Mouse (Mus musculus) cerebellum, adult 2 months (tissue): Measurements from ENCODE around the gene Sec24b. TPM values are rescaled to one million over a fixed set of nuclear protein-coding genes. Genes with fewer than 3 reads are reported as not detected.

ENCODE experiments used
- DNase-seq, 2 experiments: peaks; one replicate each; pipeline ENCODE4 v3.0.0; 2021
- H3K27ac ChIP-seq: fragments of 200-500 bp; 2 replicates; pipeline ENCODE4 v1.5.1; 2012; ENCODE audit warnings: low read length, control low read depth, inconsistent platforms; ENCODE audit not compliant: insufficient read depth
- H3K27me3 ChIP-seq: fragments of 200-500 bp; 2 replicates; pipeline ENCODE4 v1.6.1; 2012; ENCODE audit warnings: inconsistent platforms, mild to moderate bottlenecking, low read length, moderate library complexity; ENCODE audit not compliant: control insufficient read depth, insufficient read depth
- H3K4me1 ChIP-seq: fragments of 200-500 bp; 2 replicates; pipeline ENCODE4 v1.6.1; 2011; ENCODE audit warnings: low read length; ENCODE audit not compliant: control insufficient read depth, insufficient read depth
- H3K4me3 ChIP-seq: fragments of 200-500 bp; replicated peaks from 2 replicates; pipeline ENCODE3; 2011; ENCODE audit warnings: mild to moderate bottlenecking, low read depth, low read length, control low read depth; ENCODE audit not compliant: insufficient read depth
- CTCF ChIP-seq: fragments of 200-500 bp; IDR thresholded peaks from 2 replicates; pipeline ENCODE4 v1.5.1; 2011; ENCODE audit warnings: low read depth, mild to moderate bottlenecking, control low read depth, low read length, moderate library complexity, borderline replicate concordance; ENCODE audit not compliant: insufficient read depth
- POLR2A ChIP-seq: fragments of 200-500 bp; IDR thresholded peaks from 2 replicates; pipeline ENCODE4 v1.6.1; 2011; ENCODE audit warnings: low read length, control low read depth, borderline replicate concordance; ENCODE audit not compliant: insufficient read depth
- WGBS: fragments of 180-500 bp; shearing (Covaris S2); methylation state at CpG from one replicate; pipeline ENCODE4 v1.1.7; 2018; 5-methylcytosine and 5-hydroxymethylcytosine counted together
- polyA plus RNA-seq: library from polyadenylated mRNA; depleted of rRNA; stranded (reverse); fragments of >200 nt; gene quantifications from 2 replicates; pipeline ENCODE4 v1.2.3, GENCODE M21; 2012

Sec24b gene
- polyA plus RNA-seq, 1 experiment, result 65.8 TPM

DNA sequence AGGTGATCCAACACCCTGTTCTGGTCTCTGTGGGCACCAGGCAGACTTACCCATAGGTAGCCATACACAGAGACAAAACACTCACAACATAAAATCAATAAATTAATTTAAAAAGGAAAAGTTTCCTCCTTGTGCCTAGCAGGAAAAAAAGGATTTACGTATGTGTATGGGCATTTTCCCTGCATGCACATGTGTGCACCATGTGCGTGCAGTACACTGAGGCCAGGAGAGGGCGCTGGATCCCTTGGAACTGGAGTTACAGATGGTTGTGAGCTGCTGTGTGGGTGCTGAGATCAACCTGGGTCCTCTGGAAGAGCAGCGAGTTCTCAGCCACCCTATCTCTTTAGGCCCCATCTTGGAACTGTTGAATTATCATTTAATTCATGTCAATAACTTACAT lies 76.0 kb downstream of the Sec24b start:
- 89% methylated on average over 4 of the region's 4 CpGs for WGBS
- Histone ChIP-seq H3K27ac (no peak overlapping the region), H3K4me3 (no peak overlapping the region), H3K4me1 (no peaks in the 10 kb centered on the region), H3K27me3 (no peaks in the 10 kb centered on the region)
- DNase-seq, result no peak
- no peak for TF ChIP-seq POLR2A
- no peak for TF ChIP-seq CTCF

DNA sequence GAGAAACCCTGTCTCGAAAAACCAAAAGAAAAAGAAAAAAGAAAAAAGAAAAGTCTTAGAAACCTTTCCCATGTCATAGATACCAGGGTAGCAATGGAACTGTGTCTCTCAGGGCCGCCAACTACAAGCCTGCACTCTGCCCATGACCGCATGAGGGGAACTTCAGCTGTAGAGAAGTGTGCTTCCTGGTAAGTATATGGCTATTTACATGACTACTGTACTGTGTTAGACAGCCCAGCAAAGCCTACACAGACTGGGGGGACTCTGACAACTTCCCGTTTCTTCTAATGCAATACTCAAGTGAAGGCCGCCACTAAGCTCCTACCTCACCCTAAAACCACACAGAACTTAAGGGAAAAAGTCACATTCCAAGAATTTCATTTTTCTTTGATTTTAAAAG lies 76.6 kb downstream of the Sec24b start:
- no peak for TF ChIP-seq CTCF
- no peak for TF ChIP-seq POLR2A
- DNase-seq, result no peak
- Histone ChIP-seq H3K27ac (no peak overlapping the region), H3K4me3 (no peak overlapping the region), H3K4me1 (no peaks in the 10 kb centered on the region), H3K27me3 (no peaks in the 10 kb centered on the region)
- WGBS, result 97% methylated on average over 5 of the region's 5 CpGs

- TF ChIP-seq POLR2A (no peak), CTCF (no peak)
- WGBS, result 77% methylated on average over 5 of the region's 5 CpGs
- no peaks in the 10 kb centered on the region for H3K4me1 ChIP-seq
- H3K4me3 ChIP-seq, result no peak overlapping the region
- DNase-seq, result no peak
- H3K27ac ChIP-seq, result no peak overlapping the region
- no peaks in the 10 kb centered on the region for H3K27me3 ChIP-seq
These were observed 79.1 kb downstream of the Sec24b start for GRCm38 (mm10) chr3:129982271-129982670.

GRCm38 (mm10) chr3:129981756-129982155 lies 79.6 kb downstream of the Sec24b start:
- WGBS, result 89% methylated on average over 11 of the region's 11 CpGs
- DNase-seq, result no peak
- Histone ChIP-seq H3K27ac (no peak overlapping the region), H3K4me1 (no peaks in the 10 kb centered on the region), H3K27me3 (no peaks in the 10 kb centered on the region), H3K4me3 (no peak overlapping the region)
- TF ChIP-seq POLR2A, result no peak
- TF ChIP-seq CTCF, result no peak

- no peak overlapping the region for H3K27ac ChIP-seq
- DNase-seq, result no peak
- H3K4me3 ChIP-seq, result no peak overlapping the region
- 74% methylated on average over 6 of the region's 6 CpGs for WGBS
- H3K27me3 ChIP-seq, result no peaks in the 10 kb centered on the region
- TF ChIP-seq POLR2A, result no peak
- no peak for TF ChIP-seq CTCF
- no peaks in the 10 kb centered on the region for H3K4me1 ChIP-seq
These were observed 81.8 kb downstream of the Sec24b start for GRCm38 (mm10) chr3:129979510-129979909.

DNA sequence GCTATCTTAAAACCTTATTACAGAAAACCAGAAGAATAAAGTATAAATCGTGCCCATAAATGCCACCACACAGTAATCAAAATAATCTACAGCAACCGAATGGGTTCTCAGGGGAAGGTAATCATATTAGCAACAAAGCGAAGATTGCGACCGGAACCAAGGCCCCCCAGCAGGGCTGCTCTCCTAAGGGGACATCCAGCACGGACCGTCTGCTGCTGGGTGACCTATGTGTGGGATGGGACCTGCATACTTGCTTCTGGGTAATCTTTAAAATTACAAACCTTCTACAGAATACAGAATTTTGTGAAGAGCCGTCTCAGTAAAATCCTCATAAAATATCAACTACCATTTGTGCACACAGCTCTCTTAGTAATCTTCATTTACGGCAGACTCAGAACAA lies 82.6 kb downstream of the Sec24b start:
- 85% methylated on average over 9 of the region's 9 CpGs for WGBS
- H3K27ac ChIP-seq, result no peak overlapping the region
- no peaks in the 10 kb centered on the region for H3K4me1 ChIP-seq
- no peaks in the 10 kb centered on the region for H3K27me3 ChIP-seq
- DNase-seq, result no peak
- TF ChIP-seq CTCF (no peak), POLR2A (no peak)
- no peak overlapping the region for H3K4me3 ChIP-seq

GRCm38 (mm10) chr3:129976317-129976716 lies 85.0 kb downstream of the Sec24b start:
- Histone ChIP-seq H3K4me3 (no peak overlapping the region), H3K27ac (no peak overlapping the region), H3K4me1 (no peaks in the 10 kb centered on the region), H3K27me3 (no peaks in the 10 kb centered on the region)
- WGBS, result 82% methylated on average over 5 of the region's 5 CpGs
- no peak for DNase-seq
- TF ChIP-seq CTCF (no peak), POLR2A (no peak)

- TF ChIP-seq CTCF (no peak), POLR2A (no peak)
- DNase-seq, result no peak
- WGBS, result 5% methylated on average over 19 of the region's 19 CpGs
- no peak overlapping the region for H3K4me3 ChIP-seq
- peaks cover 3% of the 10 kb centered on the region; the same call in 1 of the 2 replicates for H3K27me3 ChIP-seq
- H3K4me1 ChIP-seq, result peaks cover 7% of the 10 kb centered on the region; the same call in 1 of the 2 replicates
- no peak overlapping the region for H3K27ac ChIP-seq
These were observed 90.5 kb downstream of the Sec24b start for GRCm38 (mm10) chr3:129970529-129971515.
